Mouse (Mus musculus) hindbrain, embryonic 11.5 days (tissue): Measurements from ENCODE around the gene Gm8094. TPM values are rescaled to one million over a fixed set of nuclear protein-coding genes. Genes with fewer than 3 reads are reported as not detected.

Source experiments
- polyA plus RNA-seq: library from polyadenylated mRNA; unstranded; fragments of >200 nt; fragmentation: Nextera tagmentation; extraction: Ambion mirVana; gene quantifications from 2 replicates; pipeline ENCODE4 v1.2.1, GENCODE M21; 2014

The Gm8094 gene
- polyA plus RNA-seq, 1 experiment from 2014 or later: not detected

Other genes starting within 250 kb of the Gm8094 start
- not detected in 2 replicates for gene Gm21977, start 223.2 kb downstream of the Gm8094 start, polyA plus RNA-seq
- gene Gm8082, start 83.0 kb downstream of the Gm8094 start, polyA plus RNA-seq: not detected in 2 replicates
- gene Gm10376, start 61.0 kb downstream of the Gm8094 start, polyA plus RNA-seq: not detected in 2 replicates
- gene Gm8104, start 24.0 kb upstream of the Gm8094 start, polyA plus RNA-seq: not detected in 2 replicates
- gene Gm7233, start 103.2 kb upstream of the Gm8094 start, polyA plus RNA-seq: not detected in 2 replicates
- gene Gm8122, start 158.7 kb upstream of the Gm8094 start, polyA plus RNA-seq: not detected in 2 replicates
- gene Gm8126, start 182.0 kb upstream of the Gm8094 start, polyA plus RNA-seq: not detected in 2 replicates
- gene Gm9732, start 198.4 kb upstream of the Gm8094 start, polyA plus RNA-seq: not detected in 2 replicates
- not detected in 2 replicates for gene Gm8127, start 217.2 kb upstream of the Gm8094 start, polyA plus RNA-seq